In genomic region chr15:79432892-79433291, GRCm38 (mm10) we compare ENCODE assay signal across 7 mouse cellular contexts. TPM values are rescaled to one million over a fixed set of nuclear protein-coding genes. Genes with fewer than 3 reads are reported as not detected.
DNase-seq lines count a peak whose midpoint lies in the region; ATAC-seq and TF ChIP-seq lines count a peak whose summit lies in the region.

No protein-coding gene starts in this region.

- H3K27ac ChIP-seq in bone marrow macrophage, adult 2 months (ENCODE audit: insufficient read depth, low read depth, low read length): peak overlapping the region; percentile 90
- H3K27ac ChIP-seq in heart, embryonic 16.5 days (ENCODE audit: low read length): peak overlapping the region; percentile 92
- H3K27ac ChIP-seq in stomach, embryonic 15.5 days: peak overlapping the region; percentile 81

- TF ChIP-seq CTCF in bone marrow macrophage, adult 2 months (IDR thresholded peaks at IDR 0.05; ENCODE audit: low read depth, low read length): no peak

- peak overlapping the region; percentile 27 for H3K4me3 ChIP-seq in bone marrow macrophage, adult 2 months (ENCODE audit: insufficient read depth, low read length)
- peak overlapping the region; percentile 30 for H3K4me3 ChIP-seq in heart, embryonic 16.5 days (ENCODE audit: low read length)
- no peak overlapping the region for H3K4me3 ChIP-seq in stomach, embryonic 15.5 days (replicated peaks)

- DNase-seq in 416B (ENCODE audit: low read depth) (peak; percentile 74), adipocyte (ENCODE audit: low spot score) (no peak)
- peak; percentile 40 to 53 for DNase-seq in kidney, postnatal 4 days
- peak; percentile 64 for DNase-seq in lung, postnatal 14 days

- peak; percentile 76 for ATAC-seq in heart, embryonic 16.5 days (replicated peaks; ENCODE audit: extremely low read depth, insufficient read depth, low FRiP score)
- peak; percentile 56; the same call in 1 of the 2 replicates for ATAC-seq in stomach, embryonic 15.5 days (ENCODE audit: insufficient read depth, low FRiP score, low read depth)

- 6% methylated on average over 21 of the region's 21 CpGs for WGBS in heart, embryonic 16.5 days
- 37% methylated on average over 21 of the region's 21 CpGs for WGBS in stomach, embryonic 15.5 days

- no peaks in the 10 kb centered on the region for H3K9me3 ChIP-seq in heart, embryonic 16.5 days (replicated peaks; ENCODE audit: control insufficient read depth, low read length)
- H3K9me3 ChIP-seq in stomach, embryonic 15.5 days: no peaks in the 10 kb centered on the region

- H3K4me1 ChIP-seq in bone marrow macrophage, adult 2 months (ENCODE audit: control insufficient read depth, insufficient read depth, low read length): peaks cover 43% of the 10 kb centered on the region
- H3K4me1 ChIP-seq in heart, embryonic 16.5 days (ENCODE audit: control insufficient read depth, insufficient read depth, low read length): peaks cover 54% of the 10 kb centered on the region
- H3K4me1 ChIP-seq in stomach, embryonic 15.5 days: peaks cover 21% of the 10 kb centered on the region

- TF ChIP-seq POLR2A in bone marrow macrophage, adult 2 months (IDR thresholded peaks at IDR 0.05; ENCODE audit: borderline replicate concordance, low read depth, low read length): no peak

- no peaks in the 10 kb centered on the region for H3K27me3 ChIP-seq in heart, embryonic 16.5 days (ENCODE audit: control insufficient read depth, insufficient read depth, low read length)
- H3K27me3 ChIP-seq in stomach, embryonic 15.5 days (replicated peaks): no peaks in the 10 kb centered on the region

- H3K4me2 ChIP-seq in heart, embryonic 16.5 days (ENCODE audit: low read depth, low read length): peak overlapping the region; percentile 55
- H3K4me2 ChIP-seq in stomach, embryonic 15.5 days: no peak overlapping the region

- peak overlapping the region; percentile 69 for H3K9ac ChIP-seq in heart, embryonic 16.5 days (ENCODE audit: low read length)
- no peak overlapping the region for H3K9ac ChIP-seq in stomach, embryonic 15.5 days

- H3K36me3 ChIP-seq in heart, embryonic 16.5 days (ENCODE audit: control insufficient read depth, insufficient read depth): peaks cover 29% of the 10 kb centered on the region
- H3K36me3 ChIP-seq in stomach, embryonic 15.5 days: peaks cover 33% of the 10 kb centered on the region

RNA-seq across cellular contexts. Expression of gene Csnk1e, which starts 22.5 kb away (rescaled TPM):
- 60.7 and 61.8 TPM in 2 replicates for polyA plus RNA-seq in bone marrow macrophage, adult 2 months (2012; ENCODE audit: insufficient read depth, insufficient read length, missing spikeins)
- 54.0 and 70.2 TPM in 2 replicates for polyA plus RNA-seq in heart, embryonic 16.5 days (2015; fragmentation: Nextera tagmentation; extraction: Ambion mirVana)
- polyA plus RNA-seq in stomach, embryonic 15.5 days (2015; fragmentation: Nextera tagmentation; extraction: Ambion mirVana): 63.7 and 66.0 TPM in 2 replicates

RNA-seq across cellular contexts. Expression of gene Tmem184b, which starts 29.5 kb away (rescaled TPM):
- 48.1 and 51.2 TPM in 2 replicates for polyA plus RNA-seq in bone marrow macrophage, adult 2 months (2012; ENCODE audit: insufficient read depth, insufficient read length, missing spikeins)
- polyA plus RNA-seq in heart, embryonic 16.5 days (2015; fragmentation: Nextera tagmentation; extraction: Ambion mirVana): 71.7 and 75.2 TPM in 2 replicates
- 58.5 and 59.9 TPM in 2 replicates for polyA plus RNA-seq in stomach, embryonic 15.5 days (2015; fragmentation: Nextera tagmentation; extraction: Ambion mirVana)
